Mouse (Mus musculus): ENCODE data around the gene Gm10198. TPM values are rescaled to one million over a fixed set of nuclear protein-coding genes. Genes with fewer than 3 reads are reported as not detected.

Gene Gm10198
- not detected for polyA plus RNA-seq (2014; fragmentation: Illumina TruSeq; extraction: RNeasy Lipid Tissue Mini Kit (QIAGEN cat#74804); ENCODE audit: low replicate concordance)

GRCm38 (mm10) chr13:111592485-111592884 is at the start of gene Gm10198:
Gene Gm10198 (plus strand): TSS chr13:111592785.

Other genes starting within 250 kb of the Gm10198 start
- 281 TPM for gene Gpbp1, start 102.7 kb upstream of the Gm10198 start, polyA plus RNA-seq (2014; fragmentation: Illumina TruSeq; extraction: RNeasy Lipid Tissue Mini Kit (QIAGEN cat#74804); ENCODE audit: low replicate concordance)
- not detected for gene Gm49496, start 42.8 kb upstream of the Gm10198 start, polyA plus RNA-seq (2014; fragmentation: Illumina TruSeq; extraction: RNeasy Lipid Tissue Mini Kit (QIAGEN cat#74804); ENCODE audit: low replicate concordance)
- gene Mier3, start 88.2 kb downstream of the Gm10198 start, polyA plus RNA-seq (2014; fragmentation: Illumina TruSeq; extraction: RNeasy Lipid Tissue Mini Kit (QIAGEN cat#74804); ENCODE audit: low replicate concordance): 49.4 TPM
- 19.6 TPM for gene Map3k1, start 216.2 kb downstream of the Gm10198 start, polyA plus RNA-seq (2014; fragmentation: Illumina TruSeq; extraction: RNeasy Lipid Tissue Mini Kit (QIAGEN cat#74804); ENCODE audit: low replicate concordance)